Mouse (Mus musculus) hindbrain, embryonic 13.5 days (tissue): ENCODE results near the gene Nr3c2. TPM values are rescaled to one million over a fixed set of nuclear protein-coding genes. Genes with fewer than 3 reads are reported as not detected.

Source experiments
- ATAC-seq: fragments of 200-750 bp; cut with Nextera tagmentation; 2 replicates; pipeline ENCODE4 v1.8.0; 2017; ENCODE audit warnings: moderate TSS enrichment; ENCODE audit not compliant: low FRiP score
- H3K27ac ChIP-seq: fragments of 300-500 bp; sonication (generic); 2 replicates; pipeline ENCODE4 v1.5.1; 2015; ENCODE audit warnings: inconsistent platforms, mild to moderate bottlenecking, moderate library complexity
- H3K27me3 ChIP-seq: fragments of 300-500 bp; sonication (generic); 2 replicates; pipeline ENCODE4 v1.6.1; 2015; ENCODE audit warnings: mild to moderate bottlenecking, inconsistent platforms
- H3K36me3 ChIP-seq: fragments of 300-500 bp; sonication (generic); 2 replicates; pipeline ENCODE4 v1.6.1; 2015; ENCODE audit warnings: mild to moderate bottlenecking, inconsistent platforms
- H3K4me1 ChIP-seq: fragments of 300-500 bp; sonication (generic); replicated peaks from 2 replicates; pipeline ENCODE4 v1.6.1; 2015; ENCODE audit warnings: inconsistent platforms
- H3K4me2 ChIP-seq: fragments of 300-500 bp; sonication (generic); 2 replicates; pipeline ENCODE4 v1.6.1; 2015; ENCODE audit warnings: inconsistent platforms, mild to moderate bottlenecking, moderate library complexity
- H3K4me3 ChIP-seq: fragments of 300-500 bp; sonication (generic); 2 replicates; pipeline ENCODE4 v1.5.1; 2015; ENCODE audit warnings: mild to moderate bottlenecking, inconsistent platforms
- H3K9ac ChIP-seq: fragments of 300-500 bp; sonication (generic); 2 replicates; pipeline ENCODE4 v1.6.1; 2015; ENCODE audit warnings: mild to moderate bottlenecking, inconsistent platforms
- H3K9me3 ChIP-seq: fragments of 300-500 bp; sonication (generic); 2 replicates; pipeline ENCODE4 v1.6.1; 2016; ENCODE audit warnings: inconsistent platforms
- WGBS: fragments of 180-500 bp; shearing (Covaris S2); methylation state at CpG from one replicate; pipeline ENCODE4 v1.1.7; 2015; 5-methylcytosine and 5-hydroxymethylcytosine counted together
- polyA plus RNA-seq: library from polyadenylated mRNA; unstranded; fragments of >200 nt; fragmentation: Nextera tagmentation; extraction: Ambion mirVana; gene quantifications from 2 replicates; pipeline ENCODE4 v1.2.1, GENCODE M21; 2015

The Nr3c2 gene
- polyA plus RNA-seq, 1 experiment from 2014 or later, result 3.4 TPM

- Histone ChIP-seq H3K4me3 (no peak overlapping the region), H3K4me2 (no peak overlapping the region), H3K36me3 (no peaks in the 10 kb centered on the region), H3K9me3 (no peaks in the 10 kb centered on the region), H3K27ac (no peak overlapping the region), H3K27me3 (no peaks in the 10 kb centered on the region), H3K4me1 (no peaks in the 10 kb centered on the region), H3K9ac (no peak overlapping the region)
- 89% methylated on average over 3 of the region's 3 CpGs for WGBS
- no peak for ATAC-seq
Observed at GRCm38 (mm10) chr8:76912678-76913077, 13.4 kb downstream of the Nr3c2 start.

- H3K4me1 ChIP-seq, result no peaks in the 10 kb centered on the region
- no peaks in the 10 kb centered on the region for H3K9me3 ChIP-seq
- H3K27ac ChIP-seq, result no peak overlapping the region
- H3K9ac ChIP-seq, result no peak overlapping the region
- H3K36me3 ChIP-seq, result no peaks in the 10 kb centered on the region
- WGBS, result 90% methylated on average over 4 of the region's 4 CpGs
- no peak overlapping the region for H3K4me2 ChIP-seq
- ATAC-seq, result no peak
- no peak overlapping the region for H3K4me3 ChIP-seq
- no peaks in the 10 kb centered on the region for H3K27me3 ChIP-seq
Observed at GRCm38 (mm10) chr8:76913207-76913606, 14.0 kb downstream of the Nr3c2 start.

DNA sequence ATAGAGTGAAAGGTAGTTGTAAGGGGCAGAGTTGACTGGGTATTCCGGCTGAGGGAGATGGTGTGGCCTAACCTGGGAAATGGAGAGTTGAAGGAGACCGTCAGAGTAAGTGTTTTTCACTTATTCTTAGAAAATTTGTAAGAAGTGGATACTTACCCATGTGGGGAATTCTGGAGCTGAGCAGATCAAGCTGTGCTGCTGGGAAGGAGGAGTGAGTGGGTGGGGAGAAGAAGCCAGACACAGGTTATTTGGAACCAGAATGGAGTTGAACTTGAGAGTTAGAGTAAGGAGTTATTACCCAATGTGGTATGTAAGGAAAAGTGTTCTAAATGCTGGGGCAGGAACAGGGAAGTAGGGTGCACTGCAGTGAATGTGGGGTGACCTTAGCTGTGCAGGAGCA, 16.0 kb downstream of the Nr3c2 start:
- Histone ChIP-seq H3K4me3 (no peak overlapping the region), H3K27me3 (no peaks in the 10 kb centered on the region), H3K9me3 (no peaks in the 10 kb centered on the region), H3K27ac (no peak overlapping the region), H3K4me2 (no peak overlapping the region), H3K9ac (no peak overlapping the region), H3K4me1 (no peaks in the 10 kb centered on the region), H3K36me3 (no peaks in the 10 kb centered on the region)
- 95% methylated on average over 2 of the region's 2 CpGs for WGBS
- ATAC-seq, result no peak

DNA sequence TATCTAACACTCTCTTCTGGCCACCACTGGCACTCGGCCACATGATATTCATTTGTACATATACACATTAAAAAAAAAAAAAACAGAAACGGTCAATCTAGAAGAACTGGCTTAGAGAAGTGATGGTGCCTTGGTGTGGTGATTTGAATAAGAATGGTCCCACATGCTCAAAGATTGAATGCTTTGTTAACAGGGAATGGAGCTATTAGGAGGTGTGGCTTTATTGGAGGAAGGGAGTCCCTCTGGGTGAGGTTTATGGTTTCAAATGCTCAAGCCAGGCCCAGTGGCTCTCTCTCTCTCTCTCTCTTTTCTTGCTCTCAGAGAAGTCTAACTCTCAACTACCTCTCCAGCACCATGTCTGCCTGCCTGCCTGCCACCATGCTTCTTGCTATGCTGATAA, 20.3 kb downstream of the Nr3c2 start:
- Histone ChIP-seq H3K9me3 (no peaks in the 10 kb centered on the region), H3K27ac (no peak overlapping the region), H3K27me3 (no peaks in the 10 kb centered on the region), H3K4me3 (no peak overlapping the region), H3K9ac (no peak overlapping the region), H3K4me2 (no peak overlapping the region), H3K36me3 (no peaks in the 10 kb centered on the region), H3K4me1 (no peaks in the 10 kb centered on the region)
- ATAC-seq, result no peak
- 80% methylated on average over 2 of the region's 2 CpGs for WGBS

- no peaks in the 10 kb centered on the region for H3K4me1 ChIP-seq
- H3K4me2 ChIP-seq, result no peak overlapping the region
- H3K9me3 ChIP-seq, result no peaks in the 10 kb centered on the region
- no peaks in the 10 kb centered on the region for H3K36me3 ChIP-seq
- no peak for ATAC-seq
- H3K27me3 ChIP-seq, result no peaks in the 10 kb centered on the region
- no peak overlapping the region for H3K27ac ChIP-seq
- WGBS, result 95% methylated on average over 4 of the region's 4 CpGs
- H3K9ac ChIP-seq, result no peak overlapping the region
- H3K4me3 ChIP-seq, result no peak overlapping the region
Observed at GRCm38 (mm10) chr8:76924150-76924549, 24.9 kb downstream of the Nr3c2 start.

GRCm38 (mm10) chr8:76928326-76928725, 29.1 kb downstream of the Nr3c2 start:
- Histone ChIP-seq H3K4me1 (no peaks in the 10 kb centered on the region), H3K27ac (no peak overlapping the region), H3K4me2 (no peak overlapping the region), H3K36me3 (no peaks in the 10 kb centered on the region), H3K27me3 (no peaks in the 10 kb centered on the region), H3K9ac (no peak overlapping the region), H3K4me3 (no peak overlapping the region), H3K9me3 (no peaks in the 10 kb centered on the region)
- no peak for ATAC-seq
- 95% methylated on average over 1 of the region's 1 CpGs for WGBS

DNA sequence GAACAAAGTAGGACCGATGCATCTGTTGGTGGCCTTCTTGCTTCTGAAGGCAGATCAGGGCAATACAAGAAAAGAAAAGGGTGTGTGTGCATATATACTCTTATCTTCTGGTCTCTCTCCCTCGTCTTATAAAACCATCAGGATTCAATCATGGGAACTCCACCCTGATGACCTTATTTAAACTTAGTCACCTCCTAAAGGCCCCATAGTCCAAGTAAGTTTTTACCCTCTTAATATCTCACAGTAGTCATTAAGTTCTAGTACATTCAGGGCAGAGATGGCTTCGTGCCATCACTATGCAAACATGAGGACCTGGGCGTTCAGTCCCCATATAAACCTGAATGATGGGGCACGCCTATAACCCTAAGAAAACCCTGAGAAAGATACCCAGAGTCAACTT, 29.6 kb downstream of the Nr3c2 start:
- no peak for ATAC-seq
- H3K4me1 ChIP-seq, result no peaks in the 10 kb centered on the region
- H3K27ac ChIP-seq, result no peak overlapping the region
- no peaks in the 10 kb centered on the region for H3K27me3 ChIP-seq
- WGBS, result 87% methylated on average over 5 of the region's 5 CpGs
- H3K4me2 ChIP-seq, result no peak overlapping the region
- H3K9ac ChIP-seq, result no peak overlapping the region
- H3K4me3 ChIP-seq, result no peak overlapping the region
- no peaks in the 10 kb centered on the region for H3K36me3 ChIP-seq
- H3K9me3 ChIP-seq, result no peaks in the 10 kb centered on the region

- WGBS, result 93% methylated on average over 3 of the region's 3 CpGs
- no peak overlapping the region for H3K9ac ChIP-seq
- no peaks in the 10 kb centered on the region for H3K9me3 ChIP-seq
- ATAC-seq, result no peak
- H3K4me3 ChIP-seq, result no peak overlapping the region
- H3K36me3 ChIP-seq, result no peaks in the 10 kb centered on the region
- no peaks in the 10 kb centered on the region for H3K4me1 ChIP-seq
- H3K27me3 ChIP-seq, result no peaks in the 10 kb centered on the region
- no peak overlapping the region for H3K4me2 ChIP-seq
- no peak overlapping the region for H3K27ac ChIP-seq
Observed at GRCm38 (mm10) chr8:76965046-76965445, 65.8 kb downstream of the Nr3c2 start.

- H3K9ac ChIP-seq, result no peak overlapping the region
- no peaks in the 10 kb centered on the region for H3K27me3 ChIP-seq
- no peaks in the 10 kb centered on the region for H3K9me3 ChIP-seq
- no peak overlapping the region for H3K27ac ChIP-seq
- H3K4me2 ChIP-seq, result no peak overlapping the region
- no peaks in the 10 kb centered on the region for H3K36me3 ChIP-seq
- no peaks in the 10 kb centered on the region for H3K4me1 ChIP-seq
- WGBS, result 94% methylated on average over 4 of the region's 4 CpGs
- no peak for ATAC-seq
- H3K4me3 ChIP-seq, result no peak overlapping the region
Observed at GRCm38 (mm10) chr8:76971187-76971586, 71.9 kb downstream of the Nr3c2 start.

DNA sequence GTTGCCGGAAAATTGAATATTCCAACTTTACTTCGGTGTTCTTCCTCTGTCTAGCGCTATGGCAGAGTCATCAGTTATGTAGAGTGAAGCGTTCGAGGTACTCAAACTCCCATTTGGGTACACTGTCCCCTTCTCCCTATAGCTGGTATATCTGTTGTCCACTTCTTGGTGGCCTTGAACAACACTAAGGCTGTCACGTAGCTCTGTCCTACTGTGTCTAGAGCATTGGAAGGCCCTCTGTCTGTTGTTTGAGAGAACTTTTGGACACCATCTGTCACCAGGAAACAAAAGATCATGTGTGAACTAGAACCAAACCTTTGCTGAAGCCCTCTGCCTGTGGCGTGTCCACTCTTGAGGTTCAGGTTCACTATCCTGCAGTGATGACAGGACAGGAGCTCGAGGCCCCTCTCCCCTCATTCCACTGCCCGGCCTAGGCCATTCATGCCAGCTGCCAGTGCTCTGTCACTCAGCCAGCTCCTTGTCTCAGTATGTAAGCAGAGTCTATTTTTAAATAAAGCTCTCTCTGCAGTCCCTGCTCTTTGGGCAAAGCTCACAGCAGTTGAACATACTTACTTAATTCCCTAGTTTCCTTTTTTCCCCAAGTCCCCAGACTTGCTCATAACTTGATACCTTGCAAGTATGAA, 72.6 kb downstream of the Nr3c2 start:
- no peak overlapping the region for H3K27ac ChIP-seq
- no peaks in the 10 kb centered on the region for H3K27me3 ChIP-seq
- H3K4me1 ChIP-seq, result no peaks in the 10 kb centered on the region
- no peak overlapping the region for H3K4me3 ChIP-seq
- H3K36me3 ChIP-seq, result no peaks in the 10 kb centered on the region
- H3K9ac ChIP-seq, result no peak overlapping the region
- no peak overlapping the region for H3K4me2 ChIP-seq
- 81% methylated on average over 9 of the region's 9 CpGs for WGBS
- no peaks in the 10 kb centered on the region for H3K9me3 ChIP-seq
- ATAC-seq, result no peak

GRCm38 (mm10) chr8:76972947-76973552, 73.8 kb downstream of the Nr3c2 start:
- Histone ChIP-seq H3K9ac (no peak overlapping the region), H3K4me2 (no peak overlapping the region), H3K4me3 (no peak overlapping the region), H3K4me1 (no peaks in the 10 kb centered on the region), H3K27me3 (no peaks in the 10 kb centered on the region), H3K36me3 (no peaks in the 10 kb centered on the region), H3K9me3 (no peaks in the 10 kb centered on the region), H3K27ac (no peak overlapping the region)
- peak; percentile 74; the same call in 1 of the 2 replicates for ATAC-seq
- WGBS, result 34% methylated on average over 8 of the region's 8 CpGs

GRCm38 (mm10) chr8:76977907-76978306, 78.7 kb downstream of the Nr3c2 start:
- Histone ChIP-seq H3K4me3 (no peak overlapping the region), H3K36me3 (no peaks in the 10 kb centered on the region), H3K4me1 (no peaks in the 10 kb centered on the region), H3K4me2 (no peak overlapping the region), H3K27ac (no peak overlapping the region), H3K27me3 (no peaks in the 10 kb centered on the region), H3K9ac (no peak overlapping the region), H3K9me3 (no peaks in the 10 kb centered on the region)
- no peak for ATAC-seq
- 91% methylated on average over 4 of the region's 4 CpGs for WGBS

DNA sequence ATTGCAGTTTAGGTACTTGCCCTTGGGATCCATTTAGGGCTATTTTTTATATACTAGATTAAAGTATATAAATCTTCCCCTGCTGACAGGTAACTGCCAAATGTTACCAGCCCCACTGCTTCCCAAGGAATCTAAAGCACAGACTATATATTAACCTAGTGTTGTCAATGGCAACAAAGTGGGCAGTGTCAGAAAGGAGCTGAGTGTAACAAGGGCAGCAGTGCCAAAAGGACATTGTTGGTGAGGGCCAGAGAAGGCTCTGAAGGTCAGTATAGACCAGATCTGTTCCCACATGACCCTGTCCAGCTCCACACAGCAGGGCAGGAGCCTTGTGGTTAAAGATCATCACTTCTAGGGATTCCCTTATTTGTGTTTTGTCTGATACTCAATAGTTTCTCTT, 84.8 kb downstream of the Nr3c2 start:
- no peak for ATAC-seq
- Histone ChIP-seq H3K4me3 (no peak overlapping the region), H3K9ac (no peak overlapping the region), H3K36me3 (no peaks in the 10 kb centered on the region), H3K9me3 (no peaks in the 10 kb centered on the region), H3K4me2 (no peak overlapping the region), H3K27me3 (no peaks in the 10 kb centered on the region), H3K27ac (no peak overlapping the region), H3K4me1 (no peaks in the 10 kb centered on the region)
